Mouse (Mus musculus) embryonic fibroblast, embryonic 13.5 days (primary cell): ENCODE results near the gene Cbr3.

Experiments
- CTCF ChIP-seq: IDR thresholded peaks from 2 replicates; pipeline ENCODE4 v1.5.1; 2011; ENCODE audit warnings: mild to moderate bottlenecking, control low read depth, low read length, moderate library complexity, borderline replicate concordance; ENCODE audit not compliant: insufficient read depth
- POLR2A ChIP-seq: IDR thresholded peaks from 2 replicates; pipeline ENCODE4 v1.6.1; 2011; ENCODE audit warnings: low read depth, mild to moderate bottlenecking, control low read depth, low read length, moderate library complexity

- TF ChIP-seq CTCF (no peak), POLR2A (no peak)
These were observed 56.2 kb downstream of the Cbr3 start for GRCm38 (mm10) chr16:93739251-93739650.
